Mouse (Mus musculus) lung, postnatal 36 days (tissue): ENCODE measurements at regions not wholly inside any gene's neighbourhood (a gene's known extent, or its start where the extent isn't known, plus 50 kb on each side); places are given as distances from the start of the nearest gene placed in this dataset.

Experiments
- DNase-seq: peaks from one replicate; pipeline ENCODE4 v3.0.0; 2022; ENCODE audit warnings: mixed read lengths

GRCm38 (mm10) chr14:46225851-46226608, 153.2 kb upstream of the Gm15217 start:
- no peak for DNase-seq

DNA sequence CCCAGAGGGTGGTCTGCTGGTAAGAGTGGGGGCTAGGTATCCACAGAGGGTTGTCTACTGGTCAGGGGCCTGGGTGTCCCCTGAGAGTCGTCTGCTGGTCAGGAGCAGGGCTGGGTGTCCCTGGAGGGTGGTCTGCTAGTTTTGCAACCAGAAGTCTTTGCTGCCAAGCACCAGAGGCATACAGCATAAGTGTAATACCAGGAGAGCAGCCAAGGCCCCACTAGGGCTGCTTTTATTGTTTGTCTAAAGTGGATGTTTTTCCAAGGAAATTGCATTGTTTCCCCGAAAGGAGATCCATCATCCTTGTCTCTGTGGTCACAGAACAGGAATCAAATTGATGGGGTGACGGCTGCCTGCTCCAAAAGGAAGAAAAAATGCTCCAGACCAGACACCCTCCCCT, 145.2 kb upstream of the Gm15217 start:
- DNase-seq, result no peak

GRCm38 (mm10) chr14:46234835-46235234, 144.4 kb upstream of the Gm15217 start:
- DNase-seq, result no peak

DNA sequence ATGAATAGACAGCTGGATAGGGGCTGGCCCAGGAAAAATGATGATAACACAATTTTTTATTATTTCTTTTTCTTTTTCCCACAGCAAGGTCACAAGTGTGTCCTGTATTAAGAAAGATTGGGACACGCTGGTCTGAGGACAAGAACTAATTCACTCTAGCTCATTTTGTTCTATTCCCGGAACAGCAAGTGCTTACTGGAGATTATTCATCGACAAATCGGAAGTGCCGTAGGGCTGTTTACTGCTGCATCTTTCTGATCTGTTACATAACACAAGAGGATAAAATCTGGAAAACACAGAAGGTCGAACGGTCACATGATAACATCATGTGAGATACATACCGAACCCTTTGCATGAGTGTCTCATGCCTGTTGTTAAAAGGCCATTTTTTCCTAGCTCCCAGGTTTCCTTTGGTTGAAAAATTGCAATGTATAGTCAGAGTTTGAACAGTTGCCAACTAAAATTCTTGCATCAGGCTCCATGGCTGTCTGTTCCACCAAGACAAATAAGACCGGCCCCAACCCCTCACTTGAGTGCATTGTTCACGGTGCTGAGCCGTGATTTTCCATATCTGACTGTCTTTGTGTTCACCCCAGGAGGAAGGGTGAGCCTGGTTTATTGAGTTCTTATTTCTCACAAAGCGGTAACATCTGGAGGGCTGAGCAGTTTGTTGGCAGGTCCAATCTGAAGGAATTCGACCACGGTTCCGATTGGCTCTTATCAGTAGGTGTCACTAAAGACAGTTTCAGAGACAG, 139.0 kb upstream of the Gm15217 start:
- DNase-seq, result peak; percentile 28

DNA sequence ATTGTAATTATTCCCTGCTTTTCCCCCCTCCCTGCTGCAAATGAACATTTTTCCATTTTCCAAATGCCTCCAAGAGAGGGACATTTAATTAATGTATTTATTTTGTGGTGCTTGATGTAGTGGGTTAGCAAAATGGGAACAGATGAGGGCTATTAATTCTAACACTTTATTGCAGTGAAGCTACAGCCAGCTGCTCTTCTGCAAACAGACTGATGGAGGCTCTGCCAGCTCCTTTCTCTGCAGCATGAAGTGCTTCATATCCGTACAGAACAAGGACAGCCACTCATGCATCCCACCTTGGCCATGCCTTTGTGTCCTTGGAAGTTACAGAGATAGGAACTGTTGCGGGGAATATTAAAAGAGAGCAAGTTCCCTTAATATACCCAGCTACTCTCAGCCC, 138.3 kb upstream of the Gm15217 start:
- no peak for DNase-seq

DNA sequence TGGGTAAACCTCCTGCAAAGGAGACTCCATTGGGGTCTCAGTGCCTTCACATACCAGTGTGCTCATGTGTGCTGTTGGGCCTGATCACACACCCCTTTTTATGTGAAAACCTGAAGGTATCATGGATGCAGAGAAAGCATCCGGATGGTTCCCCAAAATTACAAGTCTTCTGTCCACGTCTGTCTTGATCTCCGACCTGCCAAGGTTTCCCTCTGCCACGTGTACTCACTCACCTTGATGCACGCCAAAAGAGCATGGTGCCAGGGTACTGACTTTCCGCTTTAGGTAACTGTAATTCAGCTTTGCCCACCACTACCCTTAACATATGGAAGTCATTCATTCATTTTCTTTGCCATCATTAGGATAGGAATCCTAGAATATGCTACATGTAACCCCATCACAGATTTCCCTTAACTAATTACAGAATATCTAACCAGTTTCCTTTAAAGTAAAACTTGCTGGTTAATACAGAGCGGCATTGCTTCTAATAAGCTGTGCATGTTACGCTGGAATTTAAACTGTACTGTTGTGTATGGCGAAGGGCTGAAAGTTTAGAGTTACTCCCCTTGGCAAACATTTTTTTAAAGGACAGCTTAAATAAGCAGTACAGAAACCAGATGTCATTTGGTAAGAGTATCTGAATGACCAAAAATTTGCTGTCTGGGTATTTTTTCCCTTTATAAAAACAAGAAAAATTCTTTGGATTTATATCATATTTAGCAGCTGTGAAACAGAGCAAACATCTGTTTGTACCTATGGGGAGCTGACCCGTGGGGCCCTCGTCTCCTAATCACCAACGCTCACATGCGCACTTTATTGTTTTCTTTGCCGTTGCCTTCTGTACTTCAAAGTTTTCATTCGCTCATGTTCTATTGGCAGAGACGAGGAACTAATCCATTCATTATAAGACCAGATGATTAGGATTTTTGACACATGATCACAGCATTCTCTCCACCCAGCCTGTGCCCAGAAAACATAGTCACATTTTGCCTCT, 131.4 kb upstream of the Gm15217 start:
- no peak for DNase-seq

GRCm38 (mm10) chr14:46249141-46249540, 130.1 kb upstream of the Gm15217 start:
- DNase-seq, result no peak

DNA sequence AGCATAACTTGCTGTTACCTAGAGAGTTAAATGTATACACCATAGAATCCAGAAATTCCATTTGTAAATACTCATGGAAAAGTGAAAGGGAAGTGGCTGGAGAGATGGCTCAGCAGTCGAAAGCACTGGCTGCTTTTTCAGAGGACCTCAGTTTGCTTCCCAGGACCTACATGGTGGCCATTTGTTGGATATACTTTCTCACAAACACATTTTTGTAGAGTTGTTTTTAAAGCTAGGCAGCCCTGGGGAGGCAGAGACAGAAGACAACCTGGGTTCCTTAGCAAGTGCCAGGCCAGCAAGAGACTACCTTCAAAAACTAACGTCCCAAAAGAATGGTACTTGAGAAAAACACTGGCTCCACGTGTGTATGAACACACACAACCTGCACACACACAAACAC, 124.0 kb upstream of the Gm15217 start:
- no peak for DNase-seq

- no peak for DNase-seq
These were observed 122.9 kb upstream of the Gm15217 start for GRCm38 (mm10) chr14:46256336-46256735.

- DNase-seq, result no peak
These were observed 121.9 kb upstream of the Gm15217 start for GRCm38 (mm10) chr14:46257311-46257710.

- no peak for DNase-seq
These were observed 120.7 kb upstream of the Gm15217 start for GRCm38 (mm10) chr14:46258551-46258950.

DNA sequence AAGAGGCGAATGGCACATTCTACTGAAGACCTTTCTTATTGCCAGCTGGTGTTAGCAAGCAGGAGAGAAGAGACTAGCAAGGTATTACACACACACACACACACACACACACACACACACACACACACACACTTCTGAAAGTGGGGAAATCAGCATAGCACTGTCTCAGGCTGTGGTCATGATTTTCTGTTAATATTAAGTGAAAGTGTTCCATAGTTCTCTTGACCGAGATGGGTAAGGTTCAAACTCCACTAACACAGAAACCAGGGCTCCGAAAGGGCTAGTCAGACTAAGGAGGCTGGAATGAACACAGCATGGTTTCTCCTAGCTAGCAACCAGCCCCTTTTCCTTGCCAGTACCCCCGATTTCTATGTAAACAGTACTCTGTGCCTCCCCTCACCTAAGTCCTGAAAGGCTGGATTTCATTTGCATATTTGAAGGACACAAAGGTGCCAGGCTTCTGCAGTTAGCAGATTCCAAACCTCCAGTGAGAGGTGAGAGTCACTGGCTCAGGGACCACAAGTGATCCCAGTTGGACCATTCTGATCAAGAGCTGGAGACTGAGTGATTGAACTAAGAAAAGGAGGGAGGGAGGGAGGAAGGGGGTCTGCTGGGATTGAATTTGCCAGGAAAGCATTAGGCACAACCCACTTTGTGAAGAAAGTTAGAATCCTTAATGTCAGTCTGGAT, 118.8 kb upstream of the Gm15217 start:
- no peak for DNase-seq

- no peak for DNase-seq
These were observed 103.8 kb upstream of the Gm15217 start for GRCm38 (mm10) chr14:46275455-46275854.

GRCm38 (mm10) chr14:46276926-46277831, 102.0 kb upstream of the Gm15217 start:
- DNase-seq, result peak; percentile 62

DNA sequence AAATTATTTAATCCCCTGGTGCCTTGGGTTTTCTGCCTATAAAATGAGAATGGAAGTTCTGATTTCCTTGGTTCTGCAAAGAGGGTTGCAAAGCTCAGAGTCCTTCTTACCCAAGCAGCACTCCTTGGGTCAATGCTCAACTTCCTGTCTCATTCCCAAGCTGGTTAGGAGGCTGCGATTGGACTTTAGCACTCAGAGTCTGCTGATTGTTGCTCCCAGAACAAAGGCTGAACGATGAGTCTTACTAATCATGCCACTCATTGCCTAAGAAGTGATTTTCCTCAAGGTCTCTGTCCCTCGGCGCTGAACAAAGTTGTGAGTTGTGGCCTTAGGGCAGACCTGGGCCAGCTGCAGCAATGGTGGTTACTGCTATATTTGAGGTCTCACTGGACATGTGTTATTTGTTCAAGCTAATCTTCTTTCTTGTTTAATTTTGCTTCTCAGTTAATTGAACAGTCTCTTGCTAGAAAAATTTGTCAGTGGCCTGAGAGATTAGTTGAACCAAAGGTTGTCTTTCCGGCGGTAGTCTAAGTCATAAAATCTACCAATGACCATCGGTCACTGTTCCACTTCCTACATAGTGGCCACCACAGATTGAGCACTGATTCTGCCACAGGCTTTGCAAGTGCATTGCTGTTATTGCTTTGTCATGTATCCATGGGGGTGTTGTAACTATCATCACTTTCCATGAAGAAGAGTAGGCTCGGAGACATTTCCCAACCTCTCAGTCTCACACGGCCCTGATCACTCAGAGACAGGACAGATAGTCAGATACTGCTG, 101.2 kb upstream of the Gm15217 start:
- DNase-seq, result peak; percentile 14

GRCm38 (mm10) chr14:46292398-46292797, 86.8 kb upstream of the Gm15217 start:
- DNase-seq, result peak; percentile 10

- DNase-seq, result peak; percentile 27
These were observed 82.9 kb upstream of the Gm15217 start for GRCm38 (mm10) chr14:46296275-46296674.

- DNase-seq, result peak; percentile 18
These were observed 78.7 kb upstream of the Gm15217 start for GRCm38 (mm10) chr14:46300546-46300945.

DNA sequence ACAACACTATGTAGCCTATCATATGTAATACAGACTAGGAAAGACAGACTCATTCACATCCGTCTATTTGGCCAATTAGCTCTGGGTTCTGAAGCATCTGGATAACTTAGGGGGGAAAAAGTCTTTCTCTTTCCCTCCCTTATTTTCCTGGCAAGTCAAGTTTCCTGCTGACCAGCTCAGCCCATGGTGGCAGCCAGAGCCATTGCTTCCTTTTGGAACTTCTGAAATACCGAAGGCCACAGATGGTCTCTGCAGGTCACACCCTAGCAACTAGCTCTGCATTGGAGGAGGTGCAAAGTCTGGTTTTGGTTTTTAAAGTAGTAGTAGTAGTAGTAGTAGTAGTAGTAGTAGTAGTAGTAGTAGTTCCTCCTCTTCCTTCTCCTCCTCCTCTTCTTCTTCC, 76.6 kb upstream of the Gm15217 start:
- DNase-seq, result no peak

DNA sequence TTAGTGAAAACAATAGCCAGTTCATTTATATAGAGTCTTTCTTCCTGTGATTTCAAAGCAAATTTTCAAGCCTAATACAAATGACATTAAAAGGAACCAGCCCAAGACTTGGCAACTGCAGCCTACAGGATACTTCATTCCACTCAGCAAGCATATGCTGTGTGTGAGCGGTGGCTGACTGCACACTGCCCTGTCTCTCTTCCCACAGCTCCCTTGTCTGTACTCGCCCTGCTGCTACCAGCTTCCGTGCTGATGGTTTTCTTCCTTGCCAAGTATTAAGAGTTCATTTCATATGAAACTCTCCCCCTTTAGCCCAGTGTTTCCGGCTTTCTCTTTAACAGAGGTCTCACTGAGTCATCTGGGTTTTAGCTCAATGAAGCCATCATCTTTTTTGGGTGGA, 73.9 kb upstream of the Gm15217 start:
- DNase-seq, result no peak

DNA sequence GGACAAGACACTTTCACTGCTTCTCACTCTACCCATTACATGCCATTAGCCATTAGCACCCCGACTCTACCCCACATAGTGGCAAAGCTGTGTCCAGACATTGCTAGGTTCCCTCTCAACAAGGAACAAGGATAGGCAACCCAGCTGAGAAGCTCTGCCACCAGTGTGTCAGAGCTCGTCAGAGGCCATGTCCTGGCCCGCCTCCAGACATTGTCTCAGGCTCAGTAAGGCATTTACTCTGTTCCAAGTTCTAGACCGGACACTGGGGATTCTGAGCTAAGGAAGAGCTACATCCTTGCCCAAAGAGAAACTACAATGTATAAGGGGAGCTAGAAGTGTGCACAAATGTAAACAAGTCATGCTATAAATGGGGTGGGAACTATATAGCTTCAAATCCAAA, 66.2 kb upstream of the Gm15217 start:
- DNase-seq, result peak; percentile 39
